Mouse (Mus musculus): Measurements from ENCODE around the gene Elmo1. TPM values are rescaled to one million over a fixed set of nuclear protein-coding genes. Genes with fewer than 3 reads are reported as not detected.

Elmo1 gene
- polyA plus RNA-seq, 1 experiment from 2014 or later = 45.9 TPM

GRCm38 (mm10) chr13:20097934-20098593 is 7.7 kb downstream of the Elmo1 start:
- Histone ChIP-seq H3K27ac (no peak overlapping the region), H3K4me2 (no peak overlapping the region), H3K4me3 (no peak overlapping the region), H3K9me3 (no peaks in the 10 kb centered on the region), H3K36me3 (no peaks in the 10 kb centered on the region), H3K27me3 (peaks cover 4% of the 10 kb centered on the region; the same call in 1 of the 2 replicates), H3K4me1 (replicated peaks) (peaks cover 15% of the 10 kb centered on the region), H3K9ac (no peak overlapping the region)
- 63% methylated on average over 5 of the region's 5 CpGs for WGBS
- ATAC-seq (ENCODE audit: low FRiP score) = no peak

DNA sequence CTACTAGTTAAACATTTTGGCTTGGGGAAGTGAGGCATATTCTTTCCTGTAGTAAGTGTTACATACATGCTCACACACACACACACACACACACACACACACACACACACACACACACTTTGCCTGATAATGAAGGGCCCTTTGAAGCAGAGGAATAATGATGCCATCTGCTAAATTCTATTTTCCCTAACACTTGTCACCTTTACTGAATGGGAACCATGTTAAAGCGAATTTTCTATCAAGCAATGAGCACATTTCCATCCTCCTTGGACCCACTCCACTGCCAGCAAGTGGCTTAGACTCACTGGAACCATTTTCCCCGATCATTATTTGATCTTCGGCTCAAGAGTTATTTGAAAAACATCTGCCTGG is 8.2 kb downstream of the Elmo1 start:
- Histone ChIP-seq H3K27ac (no peak overlapping the region), H3K4me3 (no peak overlapping the region)

GRCm38 (mm10) chr13:20099546-20099945 is 9.2 kb downstream of the Elmo1 start:
- Histone ChIP-seq H3K4me3 (no peak overlapping the region), H3K4me2 (no peak overlapping the region), H3K9ac (no peak overlapping the region), H3K4me1 (replicated peaks) (peaks cover 15% of the 10 kb centered on the region), H3K36me3 (no peaks in the 10 kb centered on the region), H3K27me3 (no peaks in the 10 kb centered on the region), H3K9me3 (no peaks in the 10 kb centered on the region), H3K27ac (no peak overlapping the region)
- whole genome bisulfite sequencing = 12% methylated on average over 4 of the region's 4 CpGs
- no peak for ATAC-seq (ENCODE audit: low FRiP score)

More for the DNA sequence above, 8.2 kb downstream of the Elmo1 start:
- Histone ChIP-seq H3K4me1 (replicated peaks) (peaks cover 15% of the 10 kb centered on the region), H3K36me3 (no peaks in the 10 kb centered on the region), H3K9me3 (no peaks in the 10 kb centered on the region), H3K4me2 (no peak overlapping the region), H3K27me3 (no peaks in the 10 kb centered on the region), H3K9ac (no peak overlapping the region)
- ATAC-seq (ENCODE audit: low FRiP score) = no peak
- 78% methylated on average over 3 of the region's 3 CpGs for WGBS

- no peak for ATAC-seq (ENCODE audit: low FRiP score)
Observed at GRCm38 (mm10) chr13:20100357-20100756, 10.0 kb downstream of the Elmo1 start.

GRCm38 (mm10) chr13:20101691-20102090 is 11.3 kb downstream of the Elmo1 start:
- 79% methylated on average over 5 of the region's 5 CpGs for WGBS
- Histone ChIP-seq H3K4me2 (no peak overlapping the region), H3K4me1 (replicated peaks) (peaks cover 15% of the 10 kb centered on the region), H3K27me3 (no peaks in the 10 kb centered on the region), H3K36me3 (no peaks in the 10 kb centered on the region), H3K27ac (no peak overlapping the region), H3K4me3 (no peak overlapping the region), H3K9ac (no peak overlapping the region), H3K9me3 (no peaks in the 10 kb centered on the region)
- ATAC-seq (ENCODE audit: low FRiP score) = no peak

More at GRCm38 (mm10) chr13:20100357-20100756, 10.0 kb downstream of the Elmo1 start:
- Histone ChIP-seq H3K27me3 (no peaks in the 10 kb centered on the region), H3K4me3 (no peak overlapping the region), H3K9me3 (no peaks in the 10 kb centered on the region), H3K4me1 (replicated peaks) (peaks cover 15% of the 10 kb centered on the region), H3K36me3 (no peaks in the 10 kb centered on the region), H3K9ac (no peak overlapping the region), H3K4me2 (no peak overlapping the region), H3K27ac (no peak overlapping the region)
- 84% methylated on average over 3 of the region's 3 CpGs for WGBS

- no peak overlapping the region for H3K9ac ChIP-seq
- H3K36me3 ChIP-seq = no peaks in the 10 kb centered on the region
- 79% methylated on average over 2 of the region's 2 CpGs for WGBS
- no peak overlapping the region for H3K27ac ChIP-seq
- peaks cover 4% of the 10 kb centered on the region; the same call in 1 of the 2 replicates for H3K4me1 ChIP-seq (replicated peaks)
- H3K4me2 ChIP-seq = no peak overlapping the region
- H3K4me3 ChIP-seq = no peak overlapping the region
- ATAC-seq (ENCODE audit: low FRiP score) = no peak
- H3K27me3 ChIP-seq = no peaks in the 10 kb centered on the region
- no peaks in the 10 kb centered on the region for H3K9me3 ChIP-seq
Observed at GRCm38 (mm10) chr13:20104791-20105190, 14.4 kb downstream of the Elmo1 start.

DNA sequence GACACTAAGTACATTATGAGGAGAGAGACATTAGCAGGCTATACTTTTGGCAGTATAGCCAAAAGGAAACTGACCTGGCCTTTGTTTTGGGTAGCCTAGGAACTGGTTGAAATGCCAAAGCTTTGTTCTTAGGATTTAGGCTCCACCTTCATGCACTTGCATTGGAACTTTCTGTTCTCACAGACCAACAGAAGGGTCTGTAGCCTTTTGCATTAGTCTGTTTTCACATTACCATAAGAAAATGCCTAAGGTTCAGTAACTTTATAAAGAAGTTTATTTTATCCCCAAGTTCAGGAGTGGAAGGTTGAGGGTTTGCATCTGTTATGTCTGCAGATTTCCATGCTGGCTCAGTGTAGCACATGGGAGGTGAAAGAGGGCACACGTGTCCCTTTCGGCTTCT is 15.6 kb downstream of the Elmo1 start:
- Histone ChIP-seq H3K36me3 (no peaks in the 10 kb centered on the region), H3K4me3 (no peak overlapping the region), H3K27me3 (no peaks in the 10 kb centered on the region), H3K27ac (no peak overlapping the region), H3K9me3 (no peaks in the 10 kb centered on the region), H3K4me1 (replicated peaks) (peaks cover 5% of the 10 kb centered on the region; the same call in 1 of the 2 replicates), H3K9ac (no peak overlapping the region), H3K4me2 (no peak overlapping the region)
- no peak for ATAC-seq (ENCODE audit: low FRiP score)
- 87% methylated on average over 2 of the region's 2 CpGs for WGBS

DNA sequence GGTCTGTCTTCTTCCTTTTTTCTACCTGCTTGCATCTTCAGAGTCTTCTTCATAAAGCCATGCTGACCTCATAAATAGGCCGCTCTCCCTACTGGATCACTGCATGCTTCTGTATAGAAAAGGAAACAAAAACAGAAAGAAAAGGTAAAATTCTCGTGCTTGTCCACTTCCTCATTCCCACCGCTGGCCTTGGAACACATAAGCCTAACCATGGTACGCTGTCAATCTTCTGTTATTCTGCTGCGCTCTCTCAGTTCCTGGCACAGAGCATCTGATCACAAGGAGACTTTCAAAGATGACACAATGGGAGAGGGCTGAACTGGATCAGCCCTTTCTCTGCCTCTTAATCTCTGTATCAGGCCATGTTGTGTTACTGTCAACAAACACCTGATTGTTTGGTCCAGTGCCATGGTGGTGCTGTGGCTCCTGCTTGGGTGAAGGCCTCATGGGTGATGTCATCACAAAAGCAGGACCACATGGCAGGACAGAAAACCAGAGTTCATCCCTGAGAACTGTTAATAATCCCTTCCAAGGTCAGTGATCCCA is 17.6 kb downstream of the Elmo1 start:
- Histone ChIP-seq H3K4me3 (no peak overlapping the region), H3K9me3 (no peaks in the 10 kb centered on the region), H3K4me2 (no peak overlapping the region), H3K27ac (no peak overlapping the region), H3K27me3 (no peaks in the 10 kb centered on the region), H3K9ac (no peak overlapping the region), H3K4me1 (replicated peaks) (peaks cover 5% of the 10 kb centered on the region; the same call in 1 of the 2 replicates), H3K36me3 (no peaks in the 10 kb centered on the region)
- WGBS = 86% methylated on average over 5 of the region's 5 CpGs
- ATAC-seq (ENCODE audit: low FRiP score) = no peak

GRCm38 (mm10) chr13:20108956-20109355 is 18.6 kb downstream of the Elmo1 start:
- no peak overlapping the region for H3K9ac ChIP-seq
- no peak for ATAC-seq (ENCODE audit: low FRiP score)
- H3K4me3 ChIP-seq = no peak overlapping the region
- H3K27ac ChIP-seq = no peak overlapping the region
- H3K27me3 ChIP-seq = no peaks in the 10 kb centered on the region
- H3K4me1 ChIP-seq (replicated peaks) = peaks cover 5% of the 10 kb centered on the region; the same call in 1 of the 2 replicates
- H3K4me2 ChIP-seq = no peak overlapping the region
- no peaks in the 10 kb centered on the region for H3K36me3 ChIP-seq
- 49% methylated on average over 10 of the region's 10 CpGs for WGBS
- H3K9me3 ChIP-seq = no peaks in the 10 kb centered on the region

- Histone ChIP-seq H3K4me1 (replicated peaks) (peaks cover 5% of the 10 kb centered on the region; the same call in 1 of the 2 replicates), H3K36me3 (no peaks in the 10 kb centered on the region), H3K4me2 (no peak overlapping the region), H3K27me3 (no peaks in the 10 kb centered on the region), H3K27ac (no peak overlapping the region), H3K9me3 (no peaks in the 10 kb centered on the region), H3K9ac (no peak overlapping the region), H3K4me3 (no peak overlapping the region)
- 51% methylated on average over 2 of the region's 2 CpGs for WGBS
- ATAC-seq (ENCODE audit: low FRiP score) = no peak
Observed at GRCm38 (mm10) chr13:20109446-20109845, 19.1 kb downstream of the Elmo1 start.

DNA sequence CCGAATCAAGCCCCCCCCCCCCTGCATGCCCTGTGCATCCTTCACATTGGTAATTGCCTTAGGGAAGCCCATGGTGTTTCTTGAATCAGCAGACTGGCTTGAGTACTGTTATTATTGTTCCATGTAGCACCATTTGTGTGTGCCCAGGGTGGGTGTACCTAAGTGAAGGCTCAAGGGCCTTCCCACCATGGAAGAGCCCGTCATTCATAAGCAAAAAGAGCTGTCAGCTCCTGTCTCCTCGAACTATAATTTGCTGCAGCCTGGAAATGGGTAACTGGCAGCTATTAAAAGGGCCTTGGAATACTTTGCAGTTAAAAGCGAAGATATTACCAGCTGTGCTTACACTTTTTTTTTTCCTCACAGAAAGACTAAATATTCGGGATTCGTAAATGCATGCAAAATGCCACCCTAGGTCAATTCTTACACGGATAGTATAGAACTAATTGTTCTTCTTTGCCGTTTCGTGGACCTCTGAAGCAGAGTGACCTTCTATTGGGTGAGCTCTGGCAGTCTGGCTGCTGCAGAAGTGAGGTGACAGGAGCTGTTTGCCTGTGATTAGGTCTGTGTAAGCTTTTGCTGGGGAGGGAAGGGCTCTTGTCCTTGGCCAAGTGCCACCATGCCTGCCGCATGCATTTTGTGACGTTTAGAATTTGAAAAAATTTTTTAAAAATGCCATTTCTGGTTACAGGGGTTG is 19.7 kb downstream of the Elmo1 start:
- no peak for ATAC-seq (ENCODE audit: low FRiP score)
- no peak overlapping the region for H3K27ac ChIP-seq
- no peak overlapping the region for H3K9ac ChIP-seq
- H3K9me3 ChIP-seq = no peaks in the 10 kb centered on the region
- H3K36me3 ChIP-seq = no peaks in the 10 kb centered on the region
- WGBS = 65% methylated on average over 11 of the region's 11 CpGs
- no peak overlapping the region for H3K4me3 ChIP-seq
- H3K27me3 ChIP-seq = no peaks in the 10 kb centered on the region
- peaks cover 5% of the 10 kb centered on the region; the same call in 1 of the 2 replicates for H3K4me1 ChIP-seq (replicated peaks)
- H3K4me2 ChIP-seq = no peak overlapping the region

DNA sequence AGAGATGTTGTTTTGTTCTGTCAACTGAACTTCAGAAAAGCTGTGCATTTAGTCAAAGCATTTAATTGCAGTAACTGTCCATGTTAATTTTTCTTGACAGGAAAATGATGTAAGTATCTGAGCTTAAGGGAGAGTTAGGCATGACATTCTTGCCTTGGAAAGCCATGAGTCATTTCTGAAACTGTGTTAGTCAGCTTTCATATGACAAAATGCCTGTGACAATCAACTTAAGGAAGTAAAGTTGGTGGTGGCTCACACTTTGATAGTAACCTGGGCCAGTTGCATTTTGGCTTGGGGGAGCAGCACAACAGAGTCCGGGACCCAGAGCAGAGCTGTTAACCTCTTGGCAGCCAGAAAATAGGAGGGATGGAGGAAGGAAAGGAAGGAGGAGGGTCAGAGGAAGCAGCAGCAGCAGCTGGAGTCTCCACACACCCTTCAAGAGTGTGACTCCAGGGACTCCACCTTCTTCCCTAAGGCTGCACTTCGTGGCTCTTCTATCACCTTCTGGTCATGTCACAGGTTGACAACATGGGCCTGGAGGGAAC is 20.9 kb downstream of the Elmo1 start:
- no peaks in the 10 kb centered on the region for H3K27me3 ChIP-seq
- no peak overlapping the region for H3K4me3 ChIP-seq
- H3K36me3 ChIP-seq = no peaks in the 10 kb centered on the region
- H3K4me2 ChIP-seq = no peak overlapping the region
- no peak overlapping the region for H3K9ac ChIP-seq
- H3K27ac ChIP-seq = no peak overlapping the region
- peaks cover 14% of the 10 kb centered on the region; the same call in 1 of the 2 replicates for H3K4me1 ChIP-seq (replicated peaks)
- no peaks in the 10 kb centered on the region for H3K9me3 ChIP-seq
- no peak for ATAC-seq (ENCODE audit: low FRiP score)
- 88% methylated on average over 2 of the region's 2 CpGs for WGBS

Data from hindbrain, embryonic 13.5 days (tissue).